Comparison of ENCODE assay signal across 14 mouse cellular contexts in the genomic region with DNA sequence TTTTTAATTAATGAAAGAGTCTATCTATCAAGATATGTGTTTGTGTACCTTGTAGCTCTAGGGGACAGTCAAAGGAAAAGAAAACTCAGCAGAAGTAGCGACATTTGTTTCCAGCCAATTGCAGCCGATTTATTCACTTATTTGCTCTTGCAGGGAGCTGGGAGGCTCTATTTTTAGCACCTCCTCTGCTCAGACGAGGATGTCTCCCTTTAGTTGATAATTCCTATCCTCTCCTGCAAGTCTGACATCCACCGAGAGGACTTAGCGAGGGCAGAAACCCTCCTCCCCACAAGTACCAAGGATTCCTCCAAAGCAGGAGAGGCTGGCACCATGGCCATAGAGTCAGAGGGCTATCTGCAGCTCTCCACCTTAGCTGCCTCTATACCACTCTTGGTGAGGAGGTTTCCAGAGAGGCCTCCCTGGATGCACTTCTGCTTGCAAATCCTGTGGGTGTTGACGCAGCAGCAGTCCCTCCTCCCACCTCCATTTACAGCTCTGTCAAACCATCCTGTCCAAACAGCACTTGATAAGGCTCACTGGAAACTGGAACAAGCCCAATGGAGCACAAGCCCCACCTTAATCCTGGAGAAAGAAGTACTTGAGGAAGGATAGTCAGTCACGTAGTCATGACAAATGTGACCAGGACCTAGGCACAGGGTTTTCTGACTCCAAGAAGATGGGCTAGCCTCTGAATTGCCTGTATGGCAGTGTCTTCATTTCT. TPM values are rescaled to one million over a fixed set of nuclear protein-coding genes. Genes with fewer than 3 reads are reported as not detected.
DNase-seq lines count a peak whose midpoint lies in the region; ATAC-seq and TF ChIP-seq lines count a peak whose summit lies in the region.
"Had no signal": no experiment of that assay in that cellular context is flagged by ENCODE, and none has a peak within 500 bp of the region (broad histone marks: within the 10 kb centered on the region; RNA-seq: fewer than 3 reads in every experiment).

No protein-coding gene starts in this region.

- no peaks in the 10 kb centered on the region for H3K36me3 ChIP-seq in megakaryocyte, embryonic 14.5 days (replicated peaks; ENCODE audit: low read length)
- H3K36me3 ChIP-seq in intestine, embryonic 15.5 days, result no peaks in the 10 kb centered on the region
- H3K36me3 ChIP-seq in hindbrain, postnatal 0 days (ENCODE audit: insufficient read depth, low read length), result no peaks in the 10 kb centered on the region
- H3K36me3 ChIP-seq: embryonic facial prominence, embryonic 10.5 days; hindbrain, embryonic 10.5 days had no signal

- H3K9ac ChIP-seq in intestine, embryonic 15.5 days, result no peak overlapping the region
- no peak overlapping the region for H3K9ac ChIP-seq in hindbrain, postnatal 0 days (replicated peaks; ENCODE audit: low read length)

- DNase-seq in heart, adult 8-10 months (ENCODE audit: low spot score), result peak; percentile 33
- DNase-seq in heart, adult 11 months, result no peak
- peak; percentile 44 for DNase-seq in yolk sac, embryonic 10.5 days (ENCODE audit: low spot score)
- DNase-seq in hindbrain, postnatal 0 days (ENCODE audit: low spot score), result no peak
- DNase-seq in cerebellum, postnatal 4 days (ENCODE audit: low spot score in 2 of 2), result no peak
- DNase-seq: cerebellum, adult 9-10 months; kidney, adult 8-10 months had no signal

- H3K4me2 ChIP-seq in intestine, embryonic 15.5 days (replicated peaks), result no peak overlapping the region
- no peak overlapping the region for H3K4me2 ChIP-seq in hindbrain, postnatal 0 days (ENCODE audit: low read depth, low read length)
- H3K4me2 ChIP-seq: liver, embryonic 11.5 days had no signal

- H3K9me3 ChIP-seq in megakaryocyte, embryonic 14.5 days, result no peaks in the 10 kb centered on the region
- no peaks in the 10 kb centered on the region for H3K9me3 ChIP-seq in intestine, embryonic 15.5 days
- no peaks in the 10 kb centered on the region for H3K9me3 ChIP-seq in hindbrain, postnatal 0 days (ENCODE audit: low read length)
- H3K9me3 ChIP-seq: embryonic facial prominence, embryonic 10.5 days; hindbrain, embryonic 10.5 days had no signal

- no peak for TF ChIP-seq CTCF in hindbrain, postnatal 0 days (IDR thresholded peaks at IDR 0.05; ENCODE audit: low read depth)

- no peak overlapping the region for H3K27ac ChIP-seq in intestine, embryonic 15.5 days
- H3K27ac ChIP-seq in hindbrain, postnatal 0 days, result no peak overlapping the region
- H3K27ac ChIP-seq: embryonic facial prominence, embryonic 10.5 days; hindbrain, embryonic 10.5 days had no signal

- H3K4me3 ChIP-seq in megakaryocyte, embryonic 14.5 days (replicated peaks), result peak overlapping the region; percentile 44
- no peak overlapping the region for H3K4me3 ChIP-seq in intestine, embryonic 15.5 days (replicated peaks)
- H3K4me3 ChIP-seq in hindbrain, postnatal 0 days (ENCODE audit: low read length), result no peak overlapping the region
- H3K4me3 ChIP-seq: embryonic facial prominence, embryonic 10.5 days; hindbrain, embryonic 10.5 days had no signal

- H3K4me1 ChIP-seq in megakaryocyte, embryonic 14.5 days, result peaks cover 61% of the 10 kb centered on the region
- H3K4me1 ChIP-seq in intestine, embryonic 15.5 days (replicated peaks), result peaks cover 4% of the 10 kb centered on the region; the same call in 1 of the 2 replicates
- H3K4me1 ChIP-seq in hindbrain, postnatal 0 days (ENCODE audit: insufficient read depth, low read length), result no peaks in the 10 kb centered on the region
- H3K4me1 ChIP-seq: embryonic facial prominence, embryonic 10.5 days had no signal

- peaks cover 2% of the 10 kb centered on the region for H3K27me3 ChIP-seq in megakaryocyte, embryonic 14.5 days (replicated peaks)
- H3K27me3 ChIP-seq in intestine, embryonic 15.5 days (replicated peaks), result no peaks in the 10 kb centered on the region
- H3K27me3 ChIP-seq in hindbrain, postnatal 0 days (ENCODE audit: insufficient read depth, low read length), result no peaks in the 10 kb centered on the region

- 35% methylated on average over 7 of the region's 7 CpGs for WGBS in intestine, embryonic 15.5 days
- WGBS in hindbrain, postnatal 0 days, result 67% methylated on average over 7 of the region's 7 CpGs

- ATAC-seq in megakaryocyte, adult 5-6 weeks (ENCODE audit: poor library complexity, severe bottlenecking), result no peak
- peak; percentile 89 for ATAC-seq in intestine, embryonic 15.5 days
- ATAC-seq in hindbrain, postnatal 0 days, result no peak

RNA-seq across cellular contexts. Expression of a gene that starts 30.7 kb away (rescaled TPM):
- under 1 TPM in 2 of 4 experiments, not detected in 2; 0.28 to 0.57 TPM for total RNA-seq in heart, adult 8-10 months (2022)
- polyA plus RNA-seq in megakaryocyte, embryonic 14.5 days (2012; ENCODE audit: insufficient read depth, low replicate concordance), result 6.7 TPM in 1 of 2 replicates, not detected in the other
- total RNA-seq in megakaryocyte, adult 5-6 weeks (2015), result 1.3 and 1.4 TPM in 2 replicates
- total RNA-seq in megakaryocyte, adult 5-6 weeks (2017), result 1.2 and 1.5 TPM in 2 replicates
- polyA plus RNA-seq in intestine, embryonic 15.5 days (2015; fragmentation: Nextera tagmentation; extraction: Ambion mirVana), result 2.0 and 2.3 TPM in 2 replicates
- 0.68 and 0.73 TPM in 2 replicates for total RNA-seq in hindbrain, postnatal 0 days (2014; rRNA removed)
- 3.4 and 3.7 TPM in 2 replicates for polyA plus RNA-seq in hindbrain, postnatal 0 days (2015; fragmentation: Nextera tagmentation; extraction: Ambion mirVana)
- total RNA-seq: gastrocnemius, adult 18-20 months had no signal

RNA-seq across cellular contexts. Expression of a gene that starts 55.3 kb away (rescaled TPM):
- 10 to 100 TPM; 26.4 to 31.4 (median 29.1) TPM for total RNA-seq in heart, adult 8-10 months (2022)
- polyA plus RNA-seq in megakaryocyte, embryonic 14.5 days (2012; ENCODE audit: insufficient read depth, low replicate concordance), result 6.1 and 23.0 TPM in 2 replicates
- 4.8 and 5.1 TPM in 2 replicates for total RNA-seq in megakaryocyte, adult 5-6 weeks (2015)
- total RNA-seq in megakaryocyte, adult 5-6 weeks (2017), result 5.8 and 9.1 TPM in 2 replicates
- polyA plus RNA-seq in intestine, embryonic 15.5 days (2015; fragmentation: Nextera tagmentation; extraction: Ambion mirVana), result 0.34 and 0.43 TPM in 2 replicates
- total RNA-seq in hindbrain, postnatal 0 days (2014; rRNA removed), result 1.6 and 3.3 TPM in 2 replicates
- polyA plus RNA-seq in hindbrain, postnatal 0 days (2015; fragmentation: Nextera tagmentation; extraction: Ambion mirVana), result 1.2 and 1.6 TPM in 2 replicates

Comparison
In these comparisons a context has a peak if more than half of its experiments do, and no peak if none do; other contexts are left out.
1. DNase-seq: peak in heart, adult 8-10 months (single experiment) and yolk sac, embryonic 10.5 days (single experiment); none in heart, adult 11 months (single experiment), hindbrain, postnatal 0 days (single experiment) and cerebellum, postnatal 4 days (0 of 2).